Mouse (Mus musculus) olfactory bulb, adult 2 months (tissue): Measurements from ENCODE around the gene 1700013G24Rik. TPM values are rescaled to one million over a fixed set of nuclear protein-coding genes. Genes with fewer than 3 reads are reported as not detected.

ENCODE experiments used
- H3K27ac ChIP-seq: fragments of 200-500 bp; 2 replicates; pipeline ENCODE4 v1.5.1; 2012; ENCODE audit warnings: low read depth, low read length; ENCODE audit not compliant: insufficient read depth
- H3K4me1 ChIP-seq: fragments of 200-500 bp; 2 replicates; pipeline ENCODE4 v1.6.1; 2012; ENCODE audit warnings: low read length; ENCODE audit not compliant: control insufficient read depth, insufficient read depth
- H3K4me3 ChIP-seq: fragments of 200-500 bp; 2 replicates; pipeline ENCODE4 v1.5.1; 2012; ENCODE audit warnings: mild to moderate bottlenecking, low read depth, low read length, moderate library complexity; ENCODE audit not compliant: insufficient read depth
- CTCF ChIP-seq: fragments of 200-500 bp; IDR thresholded peaks from 2 replicates; pipeline ENCODE4 v1.5.1; 2012; ENCODE audit warnings: low read depth, mild to moderate bottlenecking, low read length, moderate library complexity; ENCODE audit not compliant: insufficient read depth
- POLR2A ChIP-seq: fragments of 200-500 bp; IDR thresholded peaks from 2 replicates; pipeline ENCODE4 v1.6.1; 2012; ENCODE audit warnings: mild to moderate bottlenecking, low read depth, low read length, moderate library complexity; ENCODE audit not compliant: insufficient read depth
- whole genome bisulfite sequencing: fragments of 180-500 bp; shearing (Covaris S2); methylation state at CpG from one replicate; pipeline ENCODE4 v1.1.7; 2018; 5-methylcytosine and 5-hydroxymethylcytosine counted together
- polyA plus RNA-seq: library from polyadenylated mRNA; stranded (reverse); fragments of >200 nt; gene quantifications from 2 replicates; pipeline ENCODE4 v1.2.4, GENCODE M21; 2012; ENCODE audit warnings: low replicate concordance; ENCODE audit not compliant: missing spikeins, insufficient read depth, insufficient read length

1700013G24Rik gene
- polyA plus RNA-seq, 1 experiment, result not detected

- 77% methylated on average over 8 of the region's 8 CpGs for WGBS
- Histone ChIP-seq H3K4me1 (peaks cover 22% of the 10 kb centered on the region), H3K4me3 (no peak overlapping the region), H3K27ac (no peak overlapping the region)
- no peak for TF ChIP-seq CTCF
- TF ChIP-seq POLR2A, result no peak
These were observed 16.0 kb upstream of the 1700013G24Rik start for GRCm38 (mm10) chr4:137436979-137437669.

DNA sequence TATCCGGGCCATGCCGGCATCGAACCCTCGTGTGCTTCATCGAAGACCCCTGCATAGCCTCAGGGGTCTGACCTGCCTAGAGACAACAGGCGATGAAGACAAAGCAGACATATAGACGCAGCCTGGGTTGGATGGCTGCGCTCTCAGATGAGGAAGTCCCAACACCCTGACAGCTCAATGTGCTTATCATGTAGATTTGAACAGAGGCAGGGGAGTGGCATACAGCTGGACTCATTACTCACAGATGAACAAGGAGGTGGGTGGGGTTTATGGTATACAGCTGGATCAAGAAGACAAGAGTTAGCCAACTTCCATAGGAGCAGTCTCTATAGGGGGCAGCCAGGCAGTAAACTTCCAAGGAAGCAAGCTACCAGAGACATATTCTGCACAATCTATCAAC lies 14.2 kb upstream of the 1700013G24Rik start:
- H3K4me1 ChIP-seq, result peaks cover 18% of the 10 kb centered on the region
- 88% methylated on average over 8 of the region's 8 CpGs for WGBS
- TF ChIP-seq CTCF (no peak), POLR2A (no peak)
- H3K27ac ChIP-seq, result no peak overlapping the region
- H3K4me3 ChIP-seq, result no peak overlapping the region

GRCm38 (mm10) chr4:137441332-137441731 lies 11.8 kb upstream of the 1700013G24Rik start:
- no peak overlapping the region for H3K4me3 ChIP-seq
- 90% methylated on average over 4 of the region's 4 CpGs for WGBS
- peaks cover 13% of the 10 kb centered on the region for H3K4me1 ChIP-seq
- H3K27ac ChIP-seq, result no peak overlapping the region
- TF ChIP-seq CTCF, result no peak
- TF ChIP-seq POLR2A, result no peak

GRCm38 (mm10) chr4:137443625-137444024 lies 9.5 kb upstream of the 1700013G24Rik start:
- H3K4me3 ChIP-seq, result no peak overlapping the region
- 21% methylated on average over 5 of the region's 5 CpGs for WGBS
- no peak for TF ChIP-seq POLR2A
- no peak for TF ChIP-seq CTCF
- H3K4me1 ChIP-seq, result peaks cover 15% of the 10 kb centered on the region
- H3K27ac ChIP-seq, result no peak overlapping the region

DNA sequence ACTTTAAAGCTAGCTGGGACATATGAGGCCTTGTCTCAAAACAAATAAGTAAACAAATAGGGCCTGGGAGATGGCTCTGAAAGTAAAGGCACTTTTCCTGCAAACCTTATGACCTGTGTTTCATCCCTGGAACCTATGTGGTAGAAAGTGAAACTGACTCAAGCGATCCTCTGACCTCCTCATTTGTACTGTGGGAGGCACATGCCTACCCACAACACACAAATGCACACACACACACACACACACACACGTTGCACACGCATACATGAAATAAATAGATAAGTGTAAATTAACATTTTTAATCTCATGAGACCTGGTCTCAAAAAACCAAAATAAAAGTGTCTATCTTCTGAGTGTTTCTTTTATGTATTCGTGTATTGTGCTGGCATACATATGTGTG lies 7.2 kb upstream of the 1700013G24Rik start:
- WGBS, result 91% methylated on average over 4 of the region's 4 CpGs
- H3K27ac ChIP-seq, result no peak overlapping the region
- no peak overlapping the region for H3K4me3 ChIP-seq
- peaks cover 16% of the 10 kb centered on the region for H3K4me1 ChIP-seq
- TF ChIP-seq POLR2A (no peak), CTCF (no peak)

DNA sequence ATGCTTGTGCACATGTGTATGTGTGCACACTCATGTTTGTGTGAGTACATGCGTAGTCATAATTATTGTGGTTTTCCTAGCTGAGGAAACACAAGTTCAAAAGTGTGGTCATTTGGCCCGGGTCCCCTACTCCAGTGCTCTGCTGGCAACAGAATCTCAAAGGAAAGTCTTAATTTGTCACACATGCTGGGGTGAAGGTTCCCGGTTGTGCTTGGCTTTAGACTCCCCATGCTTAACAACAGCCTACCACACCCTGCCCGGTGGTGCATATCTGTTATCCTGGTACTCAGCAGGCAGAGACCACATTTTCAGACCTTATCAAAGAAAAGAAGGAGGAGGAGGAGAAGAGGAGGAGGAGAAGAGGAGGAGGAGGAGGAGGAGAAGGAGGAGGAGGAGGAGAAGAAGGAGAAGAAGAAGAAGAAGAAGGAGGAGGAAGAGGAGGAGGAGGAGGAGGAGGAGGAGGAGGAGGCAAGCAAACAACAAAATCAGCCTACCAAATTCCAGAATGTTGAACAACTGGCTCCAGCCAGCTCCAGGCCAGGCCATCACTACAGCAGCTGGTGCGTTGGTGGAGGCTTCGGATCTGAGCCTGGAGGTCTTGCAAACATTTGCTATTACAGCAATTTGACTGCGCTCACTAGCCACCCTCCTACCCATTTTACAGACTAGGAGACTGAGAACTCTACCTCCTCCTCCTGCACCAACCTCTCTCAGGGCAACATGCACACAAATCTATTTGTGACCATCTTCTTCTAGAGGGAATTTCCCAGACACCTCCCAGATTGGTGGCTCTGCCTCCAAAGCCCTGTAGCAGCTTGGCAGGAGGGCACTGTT lies 5.5 kb upstream of the 1700013G24Rik start:
- no peak overlapping the region for H3K4me3 ChIP-seq
- 47% methylated on average over 7 of the region's 7 CpGs for WGBS
- peaks cover 16% of the 10 kb centered on the region for H3K4me1 ChIP-seq
- TF ChIP-seq CTCF, result no peak
- TF ChIP-seq POLR2A, result no peak
- no peak overlapping the region for H3K27ac ChIP-seq

GRCm38 (mm10) chr4:137448197-137448596 lies 4.9 kb upstream of the 1700013G24Rik start:
- Histone ChIP-seq H3K4me3 (no peak overlapping the region), H3K4me1 (peaks cover 16% of the 10 kb centered on the region), H3K27ac (no peak overlapping the region)
- WGBS, result 7% methylated on average over 6 of the region's 6 CpGs
- TF ChIP-seq POLR2A (no peak), CTCF (no peak)

DNA sequence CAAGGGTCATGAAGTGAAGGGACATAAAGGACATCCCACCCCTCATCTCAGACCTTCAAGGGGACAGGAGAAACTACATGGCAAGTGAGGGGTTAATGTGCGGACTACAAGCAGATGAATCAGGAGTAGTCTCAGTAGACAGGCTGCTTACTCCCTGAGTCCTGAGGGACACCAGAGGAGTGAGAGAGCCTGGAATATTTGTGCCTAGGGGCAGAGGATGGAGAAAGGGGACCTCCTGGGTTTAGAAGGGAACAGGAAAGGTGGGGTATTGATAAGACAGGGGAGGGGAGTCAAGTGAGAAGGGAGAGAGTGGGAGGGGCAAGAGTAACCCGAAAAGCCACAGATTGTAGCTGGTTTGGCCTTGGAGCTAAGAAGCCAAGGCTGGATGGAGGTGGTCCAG lies 4.4 kb upstream of the 1700013G24Rik start:
- peaks cover 16% of the 10 kb centered on the region for H3K4me1 ChIP-seq
- H3K4me3 ChIP-seq, result no peak overlapping the region
- no peak overlapping the region for H3K27ac ChIP-seq
- no peak for TF ChIP-seq CTCF
- no peak for TF ChIP-seq POLR2A
- WGBS, result 44% methylated on average over 2 of the region's 2 CpGs

DNA sequence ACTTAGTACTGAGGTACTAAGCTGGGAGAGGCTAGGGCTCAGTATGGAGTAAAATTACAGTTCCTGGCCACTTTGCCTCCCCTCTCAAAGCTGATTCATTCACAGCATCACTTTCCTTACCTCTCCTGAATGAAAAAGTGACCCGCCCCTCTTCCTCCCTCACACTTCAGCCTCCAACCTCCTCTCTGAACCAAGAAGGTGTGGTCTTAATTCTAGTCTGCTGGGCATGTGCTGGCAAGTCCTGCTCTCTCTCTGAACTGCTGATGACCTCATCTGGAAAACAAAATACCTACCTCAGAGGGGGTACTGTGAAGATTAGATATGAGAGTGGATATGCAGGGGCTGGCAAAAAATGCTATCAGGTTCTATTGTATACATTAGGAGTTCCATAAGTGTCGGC lies 4.0 kb upstream of the 1700013G24Rik start:
- 95% methylated on average over 2 of the region's 2 CpGs for WGBS
- no peak for TF ChIP-seq POLR2A
- no peak for TF ChIP-seq CTCF
- peaks cover 16% of the 10 kb centered on the region for H3K4me1 ChIP-seq

More for the DNA sequence above, 4.0 kb upstream of the 1700013G24Rik start:
- H3K4me3 ChIP-seq, result no peak overlapping the region
- no peak overlapping the region for H3K27ac ChIP-seq
